Mouse (Mus musculus): Measurements from ENCODE around the gene Tvp23a.

The Tvp23a gene

DNA sequence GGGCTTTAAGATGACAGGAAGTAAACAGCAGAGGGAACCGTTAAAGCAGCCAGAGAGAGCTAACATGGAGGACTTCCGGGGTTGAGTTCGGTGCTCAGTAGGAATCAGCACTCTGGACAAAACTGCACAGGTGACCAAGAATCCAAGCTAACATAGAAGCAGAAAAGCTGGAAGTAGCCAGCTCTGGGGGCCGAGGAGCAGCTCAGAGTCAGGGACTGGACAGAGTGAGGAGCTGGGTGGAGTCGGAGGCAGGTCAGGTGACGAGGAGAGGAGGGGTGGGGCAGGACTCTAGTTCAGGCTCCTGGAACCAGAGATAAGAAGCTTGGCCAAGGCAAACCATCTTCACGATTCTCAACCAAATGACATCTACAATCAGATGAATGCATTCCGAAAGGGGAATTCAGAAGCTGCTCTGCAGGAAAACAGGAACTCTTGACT, 63.1 kb downstream of the Tvp23a start:
- ChIA-PET CTCF (interaction anchor here (0.5 to 2.4 kb wide), 20 partner anchors 9 to 1914 kb away, joined by 3 to 14 read pairs (median 5); partner anchors contain the start of genes Emp2 (in 1 of the 4), Mettl22 (in 1 of the 4), Nubp1 (in 1 of the 4) and Tekt5 (in 1 of the 4)), POLR2A (interaction anchor here in 3 of 4 experiments (0.6 to 4.2 kb wide), 49 partner anchors 9 to 462 kb away, joined by 3 to 46 read pairs (median 5); partner anchors contain the start of genes Emp2 (in 2 of the 3), Nubp1 (in 2 of the 3), Tekt5 (in 2 of the 3) and Ciita (in 1 of the 3))

DNA sequence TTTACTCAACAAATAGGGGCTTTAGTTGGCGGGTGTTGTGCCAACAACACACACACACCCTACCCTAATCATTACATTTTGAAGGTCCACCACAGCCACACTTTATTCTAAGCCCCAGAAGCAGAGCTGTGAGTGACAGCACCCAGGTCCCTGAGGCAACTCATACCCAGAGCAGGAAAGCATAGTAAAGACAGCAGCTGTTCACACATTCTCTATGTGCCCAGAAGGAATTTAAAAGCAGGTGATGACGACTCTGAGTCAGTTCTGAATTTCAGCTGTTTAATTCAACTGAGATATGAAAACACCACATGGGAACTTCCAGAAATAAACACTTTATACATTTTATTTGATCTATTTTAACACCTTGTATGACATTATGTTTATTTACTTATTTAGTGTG, 67.6 kb downstream of the Tvp23a start:
- POLR2A ChIA-PET, result interaction anchor here in 2 of 4 experiments (1.4 to 1.9 kb wide), 2 partner anchors 10 to 33 kb away, joined by 4 to 7 read pairs; partner anchors contain the start of gene Nubp1 (in 1 of the 2)
- CTCF ChIA-PET, result no interaction called here

DNA sequence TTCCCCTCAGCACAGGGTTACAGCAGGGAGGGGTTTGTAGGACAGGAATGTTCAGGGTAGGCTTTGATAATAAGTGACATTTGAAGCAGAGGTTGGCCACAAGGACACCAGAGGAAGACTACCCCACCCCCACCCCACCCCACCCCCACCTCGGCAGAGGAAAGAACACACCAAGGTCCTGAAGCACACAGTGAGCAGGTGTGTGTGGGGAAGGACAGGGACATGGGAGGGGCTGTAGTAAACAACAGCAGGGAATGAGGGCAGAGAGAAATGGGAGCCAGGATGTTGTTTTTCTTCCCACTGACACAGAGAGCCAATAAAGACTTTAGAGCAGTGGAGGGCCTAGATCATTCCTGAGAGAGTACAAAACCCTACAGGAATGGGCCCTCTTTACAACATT, 69.9 kb downstream of the Tvp23a start:
- ChIA-PET POLR2A (interaction anchor here in 2 of 4 experiments (1.3 to 3.7 kb wide), 4 partner anchors 11 to 60 kb away, joined by 4 to 27 read pairs (median 10); no protein-coding TSS in a partner anchor), CTCF (interaction anchor here in 3 of 4 experiments (0.6 kb wide), 3 partner anchors 11 to 251 kb away, joined by 3 to 5 read pairs (median 3); no protein-coding TSS in a partner anchor)

DNA sequence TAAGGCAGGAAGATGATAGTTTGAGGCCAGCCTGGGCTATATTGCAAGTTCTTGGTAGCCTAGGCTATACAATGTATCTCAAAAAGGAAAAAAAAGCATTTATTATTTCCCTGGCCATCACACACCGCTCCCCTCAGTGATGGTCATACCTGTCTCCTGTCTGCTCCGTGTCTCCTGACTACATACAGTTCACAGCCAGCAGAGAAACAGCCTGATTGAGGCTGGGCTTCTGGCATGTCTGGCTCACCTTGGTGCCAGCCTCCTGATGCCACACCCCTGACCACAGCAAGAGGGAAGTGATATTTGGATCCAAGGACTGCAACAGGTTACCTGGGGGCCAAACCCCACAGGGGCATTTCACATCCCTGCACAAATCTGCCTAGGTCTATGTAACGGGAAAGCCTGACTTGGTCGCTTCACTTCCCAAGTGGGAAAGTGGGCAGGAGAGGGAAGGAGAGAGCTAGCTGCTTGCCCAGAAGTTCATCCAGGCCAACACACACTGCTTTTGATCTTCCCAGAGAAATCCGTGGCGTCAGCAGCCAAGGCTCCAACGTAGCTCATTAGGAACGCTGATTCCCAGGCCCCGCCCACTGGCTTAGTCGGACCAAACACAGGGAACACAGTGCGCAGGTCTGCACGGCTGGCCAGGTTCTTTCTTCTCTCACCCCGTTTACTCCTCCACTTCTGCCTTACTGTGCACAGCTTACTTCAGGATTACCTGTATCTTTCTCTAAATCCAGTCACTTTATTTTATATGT, 72.7 kb downstream of the Tvp23a start:
- ChIA-PET POLR2A (interaction anchor here in 3 of 4 experiments (0.5 to 5.3 kb wide), 20 partner anchors 8 to 1136 kb away, joined by 3 to 46 read pairs (median 3); partner anchors contain the start of gene Tekt5 (in 1 of the 3)), CTCF (interaction anchor here in 1 of 4 experiments (1.6 kb wide), 1 partner anchor 25 kb away, joined by 8 read pairs; no protein-coding TSS in a partner anchor)

DNA sequence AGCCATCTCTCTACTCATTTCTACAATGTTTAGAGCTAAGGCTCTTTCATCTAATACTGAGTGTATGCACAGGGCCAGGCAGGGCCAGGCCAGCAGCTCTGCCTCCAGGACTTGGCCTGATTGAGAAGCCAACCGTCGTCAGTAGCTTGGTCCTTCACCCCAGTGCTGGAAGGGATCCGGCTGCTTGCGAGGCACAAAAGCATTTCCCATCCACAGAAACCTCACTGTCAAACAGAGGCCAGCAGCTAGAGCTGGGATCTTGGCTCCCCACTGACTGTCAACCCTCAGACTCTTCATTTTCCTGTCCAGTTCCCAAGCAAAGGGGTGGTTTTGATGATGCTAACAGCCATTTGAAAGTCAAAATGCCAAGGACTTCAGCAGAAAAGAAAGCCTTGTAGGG, 74.8 kb downstream of the Tvp23a start:
- POLR2A ChIA-PET, result interaction anchor here in 3 of 4 experiments (0.9 to 5.3 kb wide), 7 partner anchors 13 to 95 kb away, joined by 3 to 46 read pairs (median 10); no protein-coding TSS in a partner anchor
- CTCF ChIA-PET, result interaction anchor here in 2 of 4 experiments (0.5 to 1.1 kb wide), 2 partner anchors 27 to 93 kb away, joined by 3 read pairs; no protein-coding TSS in a partner anchor

All from embryonic stem cell, embryonic (primary cell).